ENCODE assay signal across 13 mouse cellular contexts in genomic region chr5:91559071-91559610, GRCm38 (mm10). TPM values are rescaled to one million over a fixed set of nuclear protein-coding genes. Genes with fewer than 3 reads are reported as not detected.
DNase-seq lines count a peak whose midpoint lies in the region; ATAC-seq and TF ChIP-seq lines count a peak whose summit lies in the region.
"Had no signal": no experiment of that assay in that cellular context is flagged by ENCODE, and none has a peak within 500 bp of the region (broad histone marks: within the 10 kb centered on the region; RNA-seq: fewer than 3 reads in every experiment).

No protein-coding gene starts in this region.

- ATAC-seq in forebrain, postnatal 0 days = peak; percentile 68
- ATAC-seq in forebrain, embryonic 12.5 days (ENCODE audit: low FRiP score) = no peak
- ATAC-seq in liver, embryonic 11.5 days (replicated peaks; ENCODE audit: low FRiP score) = no peak
- peak; percentile 31; the same call in 1 of the 2 replicates for ATAC-seq in cerebellum, adult (ENCODE audit: insufficient number of reproducible peaks, low FRiP score, low TSS enrichment)
- ATAC-seq: liver, postnatal 0 days had no signal

- WGBS in forebrain, postnatal 0 days = 52% methylated on average over 7 of the region's 7 CpGs
- WGBS in forebrain, embryonic 12.5 days = 86% methylated on average over 7 of the region's 7 CpGs
- 13% methylated on average over 7 of the region's 7 CpGs for WGBS in liver, adult 2 months
- 81% methylated on average over 7 of the region's 7 CpGs for WGBS in liver, embryonic 11.5 days

- no peaks in the 10 kb centered on the region for H3K27me3 ChIP-seq in forebrain, postnatal 0 days (ENCODE audit: insufficient read depth, low read length)
- no peaks in the 10 kb centered on the region for H3K27me3 ChIP-seq in forebrain, embryonic 12.5 days
- no peaks in the 10 kb centered on the region for H3K27me3 ChIP-seq in liver, adult 2 months (ENCODE audit: control insufficient read depth, insufficient read depth, low read length)
- H3K27me3 ChIP-seq in liver, embryonic 11.5 days (replicated peaks; ENCODE audit: control insufficient read depth, insufficient read depth, low read length) = no peaks in the 10 kb centered on the region
- H3K27me3 ChIP-seq: hindbrain, embryonic 12.5 days; megakaryocyte, embryonic 14.5 days had no signal

- H3K4me1 ChIP-seq in forebrain, postnatal 0 days (ENCODE audit: insufficient read depth) = no peaks in the 10 kb centered on the region
- no peaks in the 10 kb centered on the region for H3K4me1 ChIP-seq in forebrain, embryonic 12.5 days
- peaks cover 8% of the 10 kb centered on the region for H3K4me1 ChIP-seq in liver, adult 2 months (ENCODE audit: control insufficient read depth, insufficient read depth, low read length)
- no peaks in the 10 kb centered on the region for H3K4me1 ChIP-seq in liver, embryonic 11.5 days (replicated peaks; ENCODE audit: control insufficient read depth, insufficient read depth, low read length)
- H3K4me1 ChIP-seq: hindbrain, embryonic 12.5 days had no signal

- intact Hi-C loops in heart, postnatal 10 days (cut with DNase I) = no loop called here

- TF ChIP-seq POLR2A in liver, adult 2 months (IDR thresholded peaks at IDR 0.05; ENCODE audit: extremely low read depth, insufficient read depth, low read length) = no peak

- no peaks in the 10 kb centered on the region for H3K9me3 ChIP-seq in forebrain, postnatal 0 days (ENCODE audit: low read length)
- no peaks in the 10 kb centered on the region for H3K9me3 ChIP-seq in forebrain, embryonic 12.5 days
- no peaks in the 10 kb centered on the region for H3K9me3 ChIP-seq in liver, embryonic 11.5 days (ENCODE audit: control insufficient read depth, low read length)
- H3K9me3 ChIP-seq: hindbrain, embryonic 12.5 days had no signal

- H3K27ac ChIP-seq in forebrain, postnatal 0 days (ENCODE audit: low read depth, low read length) = no peak overlapping the region
- H3K27ac ChIP-seq in forebrain, embryonic 12.5 days = no peak overlapping the region
- H3K27ac ChIP-seq in liver, adult 2 months (replicated peaks; ENCODE audit: insufficient read depth, low read depth, low read length) = no peak overlapping the region
- H3K27ac ChIP-seq in liver, embryonic 11.5 days (ENCODE audit: low read depth, low read length) = no peak overlapping the region
- H3K27ac ChIP-seq: hindbrain, embryonic 12.5 days; kidney, postnatal 0 days had no signal

- no peak overlapping the region for H3K4me2 ChIP-seq in forebrain, postnatal 0 days (ENCODE audit: low read depth)
- H3K4me2 ChIP-seq in forebrain, embryonic 12.5 days = no peak overlapping the region
- H3K4me2 ChIP-seq in liver, embryonic 11.5 days = no peak overlapping the region
- H3K4me2 ChIP-seq: hindbrain, embryonic 12.5 days had no signal

- TF ChIP-seq CTCF in forebrain, postnatal 0 days (IDR thresholded peaks at IDR 0.05; ENCODE audit: low read depth) = no peak
- no peak for TF ChIP-seq CTCF in liver, adult 2 months (IDR thresholded peaks at IDR 0.05; ENCODE audit: low read depth, low read length)

- DNase-seq in forebrain, postnatal 0 days = peak; percentile 36
- peak; percentile 97 for DNase-seq in liver, adult 2 months (ENCODE audit: extremely low read depth, low read depth, low spot score)
- no peak for DNase-seq in liver, embryonic 11.5 days (ENCODE audit: low spot score)
- peak; percentile 44 to 54 for DNase-seq in heart, postnatal 10 days
- DNase-seq in B cell, adult 2 months = no peak
- DNase-seq in frontal cortex, postnatal 10 days (ENCODE audit: low spot score in 2 of 2) = no peak
- DNase-seq: liver, postnatal 0 days had no signal

- H3K4me3 ChIP-seq in forebrain, postnatal 0 days (ENCODE audit: low read depth, low read length) = no peak overlapping the region
- H3K4me3 ChIP-seq in forebrain, embryonic 12.5 days (replicated peaks) = no peak overlapping the region
- no peak overlapping the region for H3K4me3 ChIP-seq in liver, adult 2 months (ENCODE audit: insufficient read depth, low read depth, low read length)
- no peak overlapping the region for H3K4me3 ChIP-seq in liver, embryonic 11.5 days (ENCODE audit: low read depth, low read length)
- H3K4me3 ChIP-seq: hindbrain, embryonic 12.5 days; megakaryocyte, embryonic 14.5 days had no signal

- no peaks in the 10 kb centered on the region for H3K36me3 ChIP-seq in forebrain, postnatal 0 days (ENCODE audit: insufficient read depth)
- H3K36me3 ChIP-seq in forebrain, embryonic 12.5 days (replicated peaks) = no peaks in the 10 kb centered on the region
- no peaks in the 10 kb centered on the region for H3K36me3 ChIP-seq in liver, adult 2 months (ENCODE audit: control insufficient read depth, insufficient read depth, low read length)
- no peaks in the 10 kb centered on the region for H3K36me3 ChIP-seq in liver, embryonic 11.5 days (ENCODE audit: control insufficient read depth, insufficient read depth, low read length)
- H3K36me3 ChIP-seq: hindbrain, embryonic 12.5 days had no signal

- H3K79me2 ChIP-seq in liver, adult 2 months (ENCODE audit: control insufficient read depth, insufficient read depth, low read length) = no peaks in the 10 kb centered on the region

- no peak overlapping the region for H3K9ac ChIP-seq in forebrain, postnatal 0 days
- H3K9ac ChIP-seq in forebrain, embryonic 12.5 days = no peak overlapping the region
- no peak overlapping the region for H3K9ac ChIP-seq in liver, adult 2 months (ENCODE audit: low read depth, low read length)
- H3K9ac ChIP-seq in liver, embryonic 11.5 days (ENCODE audit: low read depth, low read length) = no peak overlapping the region
- H3K9ac ChIP-seq: hindbrain, embryonic 12.5 days; liver, postnatal 0 days had no signal

RNA-seq across cellular contexts. Expression of gene Parm1, which starts 41.7 kb away (rescaled TPM):
- 6.5 and 11.8 TPM in 2 replicates for total RNA-seq in forebrain, postnatal 0 days (2014; rRNA removed)
- 4.7 and 7.3 TPM in 2 replicates for polyA plus RNA-seq in forebrain, postnatal 0 days (2015; fragmentation: Nextera tagmentation; extraction: Ambion mirVana)
- polyA plus RNA-seq in forebrain, embryonic 12.5 days (2016; fragmentation: Nextera tagmentation; extraction: Ambion mirVana) = 5.8 and 6.3 TPM in 2 replicates
- under 0.01 and 0.27 TPM in 2 replicates for total RNA-seq in liver, adult 2 months (2014; rRNA removed)
- polyA plus RNA-seq in liver, adult 2 months (2012; rRNA removed) = 0.05 TPM in 2 replicates
- 9.6 and 9.9 TPM in 2 replicates for polyA plus RNA-seq in liver, embryonic 11.5 days (2014; fragmentation: Nextera tagmentation; extraction: Ambion mirVana)
- 10 to 100 TPM; 62.5 to 71.7 TPM for total RNA-seq in heart, postnatal 10 days (2021)
- total RNA-seq: neutrophil, adult 5-6 weeks had no signal

Comparison
In these comparisons a context has a peak if more than half of its experiments do, and no peak if none do; other contexts are left out.
1. ATAC-seq: peak in forebrain, postnatal 0 days (single experiment) and cerebellum, adult (single experiment); none in forebrain, embryonic 12.5 days (single experiment) and liver, embryonic 11.5 days (single experiment).
2. DNase-seq: peak in forebrain, postnatal 0 days (single experiment), liver, adult 2 months (single experiment) and heart, postnatal 10 days (2 of 2); none in liver, embryonic 11.5 days (single experiment), B cell, adult 2 months (0 of 2) and frontal cortex, postnatal 10 days (0 of 2).